Mouse (Mus musculus) neural tube, embryonic 11.5 days (tissue): ENCODE data around the gene Mocs2. TPM values are rescaled to one million over a fixed set of nuclear protein-coding genes. Genes with fewer than 3 reads are reported as not detected.

Experiments
- ATAC-seq: fragments of 200-750 bp; cut with Nextera tagmentation; 2 replicates; pipeline ENCODE4 v1.8.0; 2017; ENCODE audit warnings: moderate number of reproducible peaks, mild to moderate bottlenecking, moderate TSS enrichment, moderate library complexity; ENCODE audit not compliant: insufficient read depth, low FRiP score, low TSS enrichment
- DNase-seq: peaks from one replicate; pipeline ENCODE4 v3.0.0-alpha.2; 2015; ENCODE audit warnings: low spot score
- H3K27ac ChIP-seq: fragments of 300-500 bp; sonication (generic); 2 replicates; pipeline ENCODE4 v1.5.1; 2014; ENCODE audit warnings: low read depth, mild to moderate bottlenecking, low read length
- H3K27me3 ChIP-seq: fragments of 300-500 bp; sonication (generic); 2 replicates; pipeline ENCODE4 v1.6.1; 2014; ENCODE audit warnings: mild to moderate bottlenecking, low read length, mixed read lengths; ENCODE audit not compliant: control insufficient read depth, insufficient read depth
- H3K36me3 ChIP-seq: fragments of 300-500 bp; sonication (generic); 2 replicates; pipeline ENCODE4 v1.6.1; 2014; ENCODE audit warnings: mild to moderate bottlenecking, low read length, moderate library complexity, mixed read lengths; ENCODE audit not compliant: control insufficient read depth, insufficient read depth
- H3K4me1 ChIP-seq: fragments of 300-500 bp; sonication (generic); 2 replicates; pipeline ENCODE4 v1.6.1; 2014; ENCODE audit warnings: low read length, mixed read lengths; ENCODE audit not compliant: control insufficient read depth, insufficient read depth
- H3K4me2 ChIP-seq: fragments of 300-500 bp; sonication (generic); 2 replicates; pipeline ENCODE4 v1.6.1; 2014; ENCODE audit warnings: low read depth, mild to moderate bottlenecking, moderate library complexity
- H3K4me3 ChIP-seq: fragments of 300-500 bp; sonication (generic); 2 replicates; pipeline ENCODE4 v1.5.1; 2014; ENCODE audit warnings: low read depth, low read length
- H3K9ac ChIP-seq: fragments of 300-500 bp; sonication (generic); 2 replicates; pipeline ENCODE4 v1.6.1; 2014; ENCODE audit warnings: mild to moderate bottlenecking, low read length
- H3K9me3 ChIP-seq: fragments of 300-500 bp; sonication (generic); 2 replicates; pipeline ENCODE4 v1.6.1; 2016; ENCODE audit warnings: low read length; ENCODE audit not compliant: control insufficient read depth
- WGBS: fragments of 180-500 bp; shearing (Covaris S2); extraction: QIAGEN DNeasy Blood & Tissue Kit; methylation state at CpG from one replicate; pipeline ENCODE4 v1.1.7; 2014; 5-methylcytosine and 5-hydroxymethylcytosine counted together
- polyA plus RNA-seq: library from polyadenylated mRNA; unstranded; fragments of >200 nt; fragmentation: Nextera tagmentation; extraction: Ambion mirVana; gene quantifications from 2 replicates; pipeline ENCODE4 v1.2.1, GENCODE M21; 2014

The Mocs2 gene
- polyA plus RNA-seq, 1 experiment from 2014 or later = 85.6 TPM

- no peaks in the 10 kb centered on the region for H3K27me3 ChIP-seq
- no peak overlapping the region for H3K4me2 ChIP-seq
- H3K27ac ChIP-seq = no peak overlapping the region
- no peaks in the 10 kb centered on the region for H3K4me1 ChIP-seq
- peaks cover under 1% of the 10 kb centered on the region; the same call in 1 of the 2 replicates for H3K36me3 ChIP-seq
- no peak overlapping the region for H3K4me3 ChIP-seq
- 93% methylated on average over 6 of the region's 6 CpGs for WGBS
- ATAC-seq (no peak), DNase-seq (no peak)
- H3K9ac ChIP-seq = no peak overlapping the region
- H3K9me3 ChIP-seq = no peaks in the 10 kb centered on the region
Observed at GRCm38 (mm10) chr13:114825377-114825855, 7.4 kb downstream of the Mocs2 start.

DNA sequence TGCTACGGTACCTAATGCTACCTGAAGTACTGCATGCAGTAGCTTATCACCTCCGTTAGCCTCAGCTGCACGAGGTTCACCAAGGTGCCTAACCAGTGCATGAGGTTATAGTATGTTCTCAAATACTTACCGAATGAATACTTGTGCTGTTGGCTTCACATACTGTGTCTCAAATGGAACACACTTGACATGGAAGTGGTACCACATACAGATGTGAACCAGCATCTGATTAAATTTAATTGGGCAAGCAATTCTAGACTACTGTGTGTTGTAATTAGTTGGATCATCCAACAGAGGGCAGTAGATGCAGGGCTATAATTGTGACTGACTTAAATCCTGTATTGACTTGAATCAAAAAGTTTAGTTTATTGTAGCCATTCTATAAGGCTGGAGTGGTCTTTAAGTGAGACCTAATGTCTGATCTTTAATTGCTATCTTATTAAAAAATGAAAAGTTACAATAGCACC is 13.4 kb downstream of the Mocs2 start:
- Histone ChIP-seq H3K4me3 (no peak overlapping the region), H3K27me3 (no peaks in the 10 kb centered on the region), H3K9me3 (no peaks in the 10 kb centered on the region), H3K9ac (no peak overlapping the region), H3K4me1 (no peaks in the 10 kb centered on the region), H3K4me2 (no peak overlapping the region), H3K36me3 (0 out of 2 replicates have a peak, but pooled peaks cover 3% of the 10 kb centered on the region), H3K27ac (no peak overlapping the region)
- WGBS = 82% methylated on average over 4 of the region's 4 CpGs
- ATAC-seq = peak; percentile 59; the same call in 1 of the 2 replicates
- DNase-seq = no peak

DNA sequence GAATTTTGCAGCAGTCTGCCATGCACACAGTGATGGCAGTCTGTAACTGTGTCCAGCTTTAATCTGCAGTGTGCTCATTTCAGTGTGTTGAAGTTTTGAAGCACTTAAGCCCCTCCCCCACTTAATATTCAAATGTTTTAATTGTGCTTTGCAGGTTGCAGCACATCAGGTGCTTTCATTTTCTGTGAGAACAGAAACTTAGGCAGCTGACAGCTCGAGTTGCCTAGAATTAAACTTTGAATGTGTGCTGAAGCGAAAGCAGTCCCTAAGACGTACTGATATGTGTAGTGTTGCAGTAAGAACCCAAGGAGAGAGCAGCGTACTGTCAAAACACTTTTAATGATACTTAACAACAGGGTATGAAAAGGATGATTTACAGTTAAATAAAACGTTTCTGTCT is 14.7 kb downstream of the Mocs2 start:
- Histone ChIP-seq H3K9ac (no peak overlapping the region), H3K27me3 (no peaks in the 10 kb centered on the region), H3K9me3 (no peaks in the 10 kb centered on the region), H3K4me3 (no peak overlapping the region), H3K27ac (no peak overlapping the region), H3K4me1 (no peaks in the 10 kb centered on the region), H3K36me3 (0 out of 2 replicates have a peak, but pooled peaks cover 3% of the 10 kb centered on the region), H3K4me2 (no peak overlapping the region)
- no peak for DNase-seq
- ATAC-seq = no peak
- 75% methylated on average over 5 of the region's 5 CpGs for WGBS

- Histone ChIP-seq H3K27me3 (no peaks in the 10 kb centered on the region), H3K9me3 (no peaks in the 10 kb centered on the region), H3K4me3 (no peak overlapping the region), H3K4me2 (no peak overlapping the region), H3K4me1 (no peaks in the 10 kb centered on the region), H3K36me3 (0 out of 2 replicates have a peak, but pooled peaks cover 3% of the 10 kb centered on the region), H3K9ac (no peak overlapping the region), H3K27ac (no peak overlapping the region)
- ATAC-seq (no peak), DNase-seq (no peak)
- 90% methylated on average over 4 of the region's 4 CpGs for WGBS
Observed at GRCm38 (mm10) chr13:114833351-114833750, 15.3 kb downstream of the Mocs2 start.

DNA sequence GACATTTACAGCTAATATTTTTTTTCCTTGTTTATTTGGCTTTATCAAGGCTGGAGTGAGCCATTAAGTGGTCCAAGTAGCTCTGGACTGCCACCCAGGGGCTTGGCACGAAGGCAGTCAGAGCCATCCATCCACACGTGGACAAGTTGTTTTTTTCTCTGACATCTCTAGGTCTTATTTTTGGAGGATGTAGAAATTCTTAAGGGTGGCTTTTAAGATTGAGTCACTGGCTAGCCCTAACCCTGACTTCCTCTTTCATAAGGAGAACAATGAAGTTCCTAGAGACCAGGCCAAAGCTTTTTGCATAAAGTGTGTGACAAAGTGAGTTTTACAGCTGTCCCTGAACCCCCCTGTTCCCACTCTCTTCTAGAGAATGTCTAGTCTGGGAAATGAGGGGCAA is 16.5 kb downstream of the Mocs2 start:
- 77% methylated on average over 2 of the region's 2 CpGs for WGBS
- Histone ChIP-seq H3K9ac (no peak overlapping the region), H3K9me3 (no peaks in the 10 kb centered on the region), H3K4me3 (no peak overlapping the region), H3K4me1 (no peaks in the 10 kb centered on the region), H3K27me3 (no peaks in the 10 kb centered on the region), H3K36me3 (0 out of 2 replicates have a peak, but pooled peaks cover 3% of the 10 kb centered on the region), H3K27ac (no peak overlapping the region), H3K4me2 (no peak overlapping the region)
- DNase-seq (no peak), ATAC-seq (no peak)

DNA sequence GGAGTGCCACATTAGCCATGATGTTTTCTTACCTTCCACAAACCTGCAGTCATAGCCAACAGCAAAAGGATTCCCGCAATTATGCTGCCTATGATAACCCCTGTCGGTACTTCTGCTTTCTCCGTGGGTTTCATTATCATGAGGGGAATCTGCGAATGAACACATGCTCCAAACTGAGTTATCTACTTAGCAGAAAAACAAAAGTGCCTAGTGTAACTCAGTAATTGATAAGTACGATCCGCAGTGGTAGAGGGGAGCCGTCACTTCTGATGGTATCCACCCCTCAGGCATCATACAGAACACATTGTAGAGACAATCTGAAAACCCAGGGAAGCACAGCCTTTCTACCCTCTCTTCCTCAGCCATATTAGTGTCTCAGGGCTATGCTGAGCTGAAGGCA is 19.0 kb downstream of the Mocs2 start:
- no peak overlapping the region for H3K4me2 ChIP-seq
- no peaks in the 10 kb centered on the region for H3K27me3 ChIP-seq
- no peak overlapping the region for H3K4me3 ChIP-seq
- ATAC-seq = no peak
- 94% methylated on average over 7 of the region's 7 CpGs for WGBS
- no peaks in the 10 kb centered on the region for H3K9me3 ChIP-seq
- no peak overlapping the region for H3K9ac ChIP-seq
- H3K27ac ChIP-seq = no peak overlapping the region
- no peaks in the 10 kb centered on the region for H3K4me1 ChIP-seq
- no peak for DNase-seq
- no peaks in the 10 kb centered on the region for H3K36me3 ChIP-seq

- 68% methylated on average over 5 of the region's 5 CpGs for WGBS
- DNase-seq (no peak), ATAC-seq (no peak)
- H3K4me1 ChIP-seq = no peaks in the 10 kb centered on the region
- H3K9ac ChIP-seq = no peak overlapping the region
- H3K27me3 ChIP-seq = no peaks in the 10 kb centered on the region
- no peak overlapping the region for H3K4me2 ChIP-seq
- H3K36me3 ChIP-seq = no peaks in the 10 kb centered on the region
- no peak overlapping the region for H3K27ac ChIP-seq
- H3K9me3 ChIP-seq = no peaks in the 10 kb centered on the region
- H3K4me3 ChIP-seq = no peak overlapping the region
Observed at GRCm38 (mm10) chr13:114838535-114838990, 20.5 kb downstream of the Mocs2 start.

- 76% methylated on average over 9 of the region's 9 CpGs for WGBS
- DNase-seq = no peak
Observed at GRCm38 (mm10) chr13:114839098-114839497, 21.1 kb downstream of the Mocs2 start.

DNA sequence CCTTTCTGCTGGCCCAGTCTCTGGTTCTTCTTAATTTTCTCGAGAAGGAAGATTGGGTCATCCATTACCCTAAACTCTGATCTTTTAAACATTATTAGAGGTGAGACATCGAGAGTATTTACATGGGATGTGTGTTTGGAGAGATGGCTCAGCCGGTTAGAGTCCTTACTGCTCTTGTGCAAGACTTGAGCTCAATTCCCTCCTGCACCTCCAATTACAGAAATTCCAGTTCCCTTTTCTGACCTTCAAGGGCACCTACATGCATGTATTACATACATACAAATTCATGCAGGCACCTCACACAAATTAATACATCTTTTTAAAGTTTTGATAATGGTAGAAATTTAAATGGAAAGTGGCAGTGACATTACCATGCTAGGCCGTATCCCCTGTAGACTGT is 22.5 kb downstream of the Mocs2 start:
- no peaks in the 10 kb centered on the region for H3K36me3 ChIP-seq
- WGBS = 94% methylated on average over 4 of the region's 4 CpGs
- ATAC-seq = no peak
- H3K4me2 ChIP-seq = no peak overlapping the region
- no peaks in the 10 kb centered on the region for H3K27me3 ChIP-seq
- no peak overlapping the region for H3K4me3 ChIP-seq
- no peaks in the 10 kb centered on the region for H3K9me3 ChIP-seq
- no peaks in the 10 kb centered on the region for H3K4me1 ChIP-seq
- H3K9ac ChIP-seq = no peak overlapping the region
- DNase-seq = no peak
- no peak overlapping the region for H3K27ac ChIP-seq

More at GRCm38 (mm10) chr13:114839098-114839497, 21.1 kb downstream of the Mocs2 start:
- Histone ChIP-seq H3K4me2 (no peak overlapping the region), H3K27ac (no peak overlapping the region), H3K9me3 (no peaks in the 10 kb centered on the region), H3K4me3 (no peak overlapping the region), H3K4me1 (no peaks in the 10 kb centered on the region), H3K36me3 (no peaks in the 10 kb centered on the region), H3K9ac (no peak overlapping the region), H3K27me3 (no peaks in the 10 kb centered on the region)
- ATAC-seq = no peak
